Mouse (Mus musculus) liver, adult 2 months (tissue): ENCODE results near the gene Defb36.

Experiments
- CTCF ChIP-seq: fragments of 200-500 bp; IDR thresholded peaks from 2 replicates; pipeline ENCODE4 v1.5.1; 2011; ENCODE audit warnings: low read depth, low read length, control low read depth
- POLR2A ChIP-seq: fragments of 200-500 bp; IDR thresholded peaks from 2 replicates; pipeline ENCODE4 v1.6.1; 2011; ENCODE audit warnings: low read length, control low read depth; ENCODE audit not compliant: insufficient read depth; ENCODE audit errors: extremely low read depth

DNA sequence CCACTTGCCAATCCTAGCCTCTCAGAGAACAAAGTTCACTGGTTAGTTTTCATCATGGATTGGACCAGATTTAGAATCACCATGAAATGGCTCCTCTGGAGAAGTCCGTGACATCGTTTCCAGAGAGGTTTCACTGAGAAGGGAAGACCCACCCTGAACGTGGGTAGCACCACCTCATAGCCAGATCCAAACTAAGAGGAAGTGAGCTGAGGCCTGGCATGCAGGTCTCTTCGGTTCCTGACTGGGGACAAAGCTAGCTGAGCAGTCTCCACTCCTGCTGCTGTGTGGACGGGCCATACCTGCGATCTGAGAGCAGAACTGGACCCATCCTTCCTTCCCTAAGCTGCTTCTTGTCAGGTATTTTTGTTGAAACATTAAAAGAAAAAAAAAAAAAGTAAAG, 57.0 kb downstream of the Defb36 start:
- no peak for TF ChIP-seq CTCF
- TF ChIP-seq POLR2A: no peak
